Mouse (Mus musculus) heart, adult 11 months (tissue): Measurements from ENCODE around the gene Vmn1r60.
"Not testable (repeated sequence)": the region's sequence is repeated elsewhere in the genome, so short reads cannot be mapped to it uniquely, and the experiment has no call there.

ENCODE experiments used
- DNase-seq: peaks from one replicate; pipeline ENCODE4 v3.0.0; 2022

Vmn1r60 gene

DNA sequence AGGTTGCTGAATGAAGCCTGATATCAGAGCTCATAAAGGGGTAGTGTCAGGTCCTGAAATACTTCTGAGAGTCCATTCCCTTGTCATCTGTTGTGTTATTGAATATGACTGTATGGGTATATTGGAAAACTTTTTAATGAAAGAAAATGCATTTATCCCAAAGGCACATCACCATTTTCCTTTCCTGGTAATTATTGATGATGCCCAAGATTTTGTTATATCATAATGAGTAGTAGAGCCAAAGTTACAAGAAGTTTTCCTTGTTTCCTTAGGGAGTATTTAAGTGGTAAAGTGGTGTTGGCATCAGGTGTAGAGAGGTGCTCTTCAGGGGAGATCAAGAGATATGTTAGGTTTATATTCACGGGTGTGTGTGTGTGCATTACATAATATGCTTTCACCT is at the start of gene Vmn1r60:
Gene Vmn1r60, minus strand, starts transcription at position 101 of the 400 bp plus-strand sequence.
- DNase-seq: not testable (repeated sequence)

DNA sequence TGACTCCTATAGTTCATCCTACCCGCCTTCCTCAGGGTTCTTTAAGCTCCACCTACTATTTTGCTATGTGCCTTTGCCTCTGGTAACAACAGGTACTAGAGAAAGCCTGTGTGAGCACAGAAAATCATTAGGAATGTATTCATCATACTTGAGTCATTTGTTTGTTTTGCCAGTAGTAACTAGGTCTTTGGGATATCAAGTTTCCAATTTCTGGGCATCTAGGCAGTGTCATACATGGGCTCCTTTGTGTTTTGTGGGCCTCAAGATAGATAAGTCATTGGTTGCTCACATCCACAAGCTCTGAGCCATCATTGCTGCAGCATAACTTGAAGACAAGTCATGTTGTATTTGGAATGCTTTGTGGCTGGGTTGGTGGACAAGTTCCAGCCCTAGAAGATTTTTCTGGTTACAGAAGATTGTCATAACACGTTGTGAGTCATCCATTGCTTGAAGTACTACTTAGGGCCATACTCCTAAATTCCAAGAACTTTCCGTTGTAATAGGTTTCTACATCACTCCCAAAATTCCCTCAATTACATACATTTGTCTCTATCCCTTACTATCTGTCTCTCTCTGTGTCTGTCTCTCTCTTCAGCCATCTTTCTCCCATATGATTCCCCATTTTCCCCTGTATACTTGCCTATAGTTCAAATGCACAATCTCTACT is 6.2 kb downstream of the Vmn1r60 start:
- DNase-seq: not testable (repeated sequence)

GRCm38 (mm10) chr7:5493856-5494255 is 53.3 kb downstream of the Vmn1r60 start, which contains the start of gene Vmn2r28:
Gene Vmn2r28 (minus strand): TSS chr7:5493956.
- not testable (repeated sequence) for DNase-seq
